Mouse (Mus musculus): ENCODE results near the gene Ppif. TPM values are rescaled to one million over a fixed set of nuclear protein-coding genes. Genes with fewer than 3 reads are reported as not detected.

The Ppif gene
- total RNA-seq, 2 experiments from 2014 or later = 4.7 to 11.7 TPM

DNA sequence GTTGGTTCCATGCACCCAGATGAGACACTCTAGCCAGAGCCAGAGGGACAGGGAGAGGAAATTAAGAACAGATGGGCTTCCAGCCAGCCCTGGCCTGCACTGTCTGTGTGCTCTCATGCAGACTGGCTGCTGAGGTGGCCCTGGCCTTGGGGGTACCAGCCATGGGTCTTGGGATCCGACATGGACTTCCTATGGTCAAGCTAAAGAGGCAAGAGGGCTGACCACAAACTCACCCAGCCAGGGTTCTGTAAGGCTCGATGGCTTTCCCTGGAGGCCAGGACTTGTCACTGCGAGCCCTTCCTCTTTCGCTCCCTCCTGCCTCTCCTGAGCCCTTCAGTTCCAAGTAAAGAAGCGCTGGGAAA lies 33.2 kb downstream of the Ppif start:
- ATAC-seq (replicated peaks; ENCODE audit: low FRiP score, poor library complexity, severe bottlenecking) = no peak

GRCm38 (mm10) chr14:25734736-25735716 lies 41.1 kb downstream of the Ppif start:
- no peak for ATAC-seq (replicated peaks; ENCODE audit: low FRiP score, poor library complexity, severe bottlenecking)

DNA sequence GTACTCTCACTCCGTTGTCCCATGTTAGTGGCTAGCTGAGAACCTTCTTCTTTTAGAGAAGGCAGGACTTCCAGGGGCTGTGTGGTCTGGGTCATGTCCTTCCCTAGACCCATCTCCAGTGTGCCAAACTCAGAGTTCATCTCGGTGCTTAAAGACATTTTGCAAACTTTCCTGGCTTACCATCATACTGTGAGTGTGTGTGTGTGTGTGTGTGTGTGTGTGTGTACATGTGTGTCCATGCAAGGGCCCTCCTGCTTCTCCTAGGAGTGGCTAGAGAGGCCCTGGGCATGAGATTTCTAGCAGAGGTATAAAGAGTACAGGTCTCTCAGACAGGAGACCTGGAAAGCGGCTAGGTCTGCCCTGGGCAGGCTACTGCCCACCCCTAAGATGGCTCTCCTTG lies 42.2 kb downstream of the Ppif start:
- ATAC-seq (replicated peaks; ENCODE audit: low FRiP score, poor library complexity, severe bottlenecking) = no peak

GRCm38 (mm10) chr14:25736589-25736988 lies 42.6 kb downstream of the Ppif start:
- ATAC-seq (replicated peaks; ENCODE audit: low FRiP score, poor library complexity, severe bottlenecking) = no peak

DNA sequence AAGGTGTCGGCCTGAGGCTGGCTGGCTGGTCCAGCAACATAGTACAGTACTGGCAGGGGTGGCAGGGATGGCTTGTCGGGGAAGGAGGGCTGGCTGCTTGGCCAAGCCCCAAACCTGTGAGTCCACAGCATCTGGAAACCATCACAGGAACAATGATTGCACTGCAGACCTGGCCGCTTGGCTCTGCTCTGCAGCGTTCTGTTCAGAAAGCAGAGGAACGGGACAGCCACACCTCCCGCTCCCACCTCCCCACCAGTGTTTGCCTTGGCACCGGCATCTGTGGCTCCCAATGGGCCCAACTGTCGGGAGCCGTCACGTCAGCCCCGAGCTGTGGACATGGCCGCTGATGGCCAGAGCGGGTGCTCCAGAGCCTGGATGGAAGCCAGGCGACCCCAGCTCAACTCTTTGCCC lies 44.6 kb downstream of the Ppif start:
- no peak for ATAC-seq (replicated peaks; ENCODE audit: low FRiP score, poor library complexity, severe bottlenecking)

DNA sequence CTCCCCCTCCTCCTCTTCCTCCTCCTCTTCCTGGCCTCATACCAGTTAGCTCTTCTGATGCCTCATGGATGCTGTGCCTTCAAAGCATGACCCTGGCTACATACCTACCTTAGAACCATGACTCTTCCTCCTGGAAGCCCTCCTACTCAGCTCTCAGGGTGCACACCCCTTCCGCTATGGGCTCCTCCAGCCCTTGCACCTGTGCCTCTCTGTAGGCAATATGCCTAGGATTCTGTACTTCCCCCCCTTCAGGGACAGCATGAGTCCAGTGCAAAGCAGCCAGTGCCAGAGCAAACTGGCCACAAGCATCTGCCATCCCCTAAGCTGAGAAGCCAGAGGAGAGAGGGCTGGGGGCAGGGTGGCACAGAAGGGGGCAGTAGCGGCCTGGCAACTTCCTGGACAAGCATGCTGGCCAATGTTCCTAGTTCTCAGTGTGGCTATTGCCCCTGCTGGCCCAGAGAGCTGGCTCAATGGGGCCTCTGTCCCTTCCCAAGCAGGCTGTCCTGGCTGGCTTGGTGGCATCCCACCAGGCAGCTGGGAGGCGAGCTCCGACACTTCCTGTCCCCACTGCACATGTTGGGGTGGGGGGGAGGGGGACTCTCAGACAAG lies 46.1 kb downstream of the Ppif start:
- ATAC-seq (replicated peaks; ENCODE audit: low FRiP score, poor library complexity, severe bottlenecking) = no peak

DNA sequence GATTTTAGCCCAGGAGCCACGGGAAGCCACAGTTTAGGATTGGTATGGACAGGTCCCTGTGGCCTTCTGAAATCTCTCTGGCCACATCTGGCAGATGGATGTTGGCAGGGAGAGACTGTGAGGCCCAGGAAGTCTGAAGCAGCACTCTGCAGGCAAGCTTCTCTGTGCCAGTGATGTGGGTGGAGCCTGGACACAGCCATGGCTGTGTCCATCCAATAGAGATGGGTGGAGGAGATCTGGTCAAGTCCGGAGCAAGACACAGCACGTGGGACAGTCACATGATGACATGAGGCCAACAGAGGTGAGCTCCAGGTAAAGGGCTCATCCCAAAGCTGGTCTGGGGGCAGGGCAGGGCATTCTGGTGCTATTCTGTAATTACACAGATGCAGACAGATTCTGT lies 47.3 kb downstream of the Ppif start:
- ATAC-seq (replicated peaks; ENCODE audit: low FRiP score, poor library complexity, severe bottlenecking) = no peak

GRCm38 (mm10) chr14:25741840-25742367 lies 48.0 kb downstream of the Ppif start:
- ATAC-seq (replicated peaks; ENCODE audit: low FRiP score, poor library complexity, severe bottlenecking) = no peak

GRCm38 (mm10) chr14:25742943-25743342 lies 49.0 kb downstream of the Ppif start:
- ATAC-seq (replicated peaks; ENCODE audit: low FRiP score, poor library complexity, severe bottlenecking) = no peak

- no peak for ATAC-seq (replicated peaks; ENCODE audit: low FRiP score, poor library complexity, severe bottlenecking)
Observed at GRCm38 (mm10) chr14:25745365-25746184, 51.6 kb downstream of the Ppif start.

GRCm38 (mm10) chr14:25746371-25746770 lies 52.4 kb downstream of the Ppif start:
- no peak for ATAC-seq (replicated peaks; ENCODE audit: low FRiP score, poor library complexity, severe bottlenecking)

- ATAC-seq (replicated peaks; ENCODE audit: low FRiP score, poor library complexity, severe bottlenecking) = no peak
Observed at GRCm38 (mm10) chr14:25746971-25747945, 53.3 kb downstream of the Ppif start.

DNA sequence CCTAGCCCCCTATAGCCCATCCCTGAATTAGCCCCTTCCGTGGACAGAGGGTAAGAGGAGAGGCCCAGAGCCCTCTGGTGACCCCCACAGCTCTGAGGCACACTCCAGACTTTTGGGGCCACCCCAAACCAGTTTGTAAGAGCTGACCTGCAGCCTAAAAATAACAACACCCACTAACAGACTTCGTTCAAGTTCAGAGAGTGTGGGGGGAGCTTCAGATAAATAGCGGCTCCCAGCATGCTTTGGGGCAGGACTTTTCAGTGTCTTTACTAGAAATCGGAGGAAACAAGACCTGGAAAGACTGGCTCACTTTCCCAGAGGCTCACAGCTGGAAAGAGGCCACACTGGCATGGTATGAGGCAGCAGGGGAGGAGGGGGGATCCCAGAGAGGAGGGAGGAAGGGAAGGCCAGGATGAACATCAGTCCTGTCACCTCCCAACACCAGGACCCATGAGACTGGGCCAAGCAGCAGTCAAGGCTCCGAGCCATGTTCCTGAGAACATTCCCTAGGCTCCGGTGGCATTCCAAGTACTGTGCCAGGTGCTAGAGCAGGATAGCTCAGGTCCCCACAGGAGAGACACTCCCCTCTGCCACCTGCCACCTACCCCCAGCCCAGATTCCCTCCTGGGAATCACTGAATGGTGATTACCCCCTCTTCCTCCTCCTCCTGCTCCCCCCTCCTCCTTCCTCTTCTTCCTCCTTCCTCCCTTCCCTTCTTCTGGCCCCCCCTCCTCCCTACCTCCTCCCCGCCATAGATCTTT lies 54.2 kb downstream of the Ppif start:
- no peak for ATAC-seq (replicated peaks; ENCODE audit: low FRiP score, poor library complexity, severe bottlenecking)

GRCm38 (mm10) chr14:25749143-25749909 lies 55.4 kb downstream of the Ppif start:
- ATAC-seq (replicated peaks; ENCODE audit: low FRiP score, poor library complexity, severe bottlenecking) = no peak
